Mouse (Mus musculus): Measurements from ENCODE around the gene Cnnm1. TPM values are rescaled to one million over a fixed set of nuclear protein-coding genes. Genes with fewer than 3 reads are reported as not detected.
"Not testable (repeated sequence)": the region's sequence is repeated elsewhere in the genome, so short reads cannot be mapped to it uniquely, and the experiment has no call there.

The Cnnm1 gene
- total RNA-seq, 2 experiments from 2014 or later: 39.3 to 40.4 TPM

- intact Hi-C loops (cut with DNase I): no loop called here
- DNase-seq (ENCODE audit: extremely low spot score in 1 of 2, low spot score in 2 of 2): no peak
Measured at GRCm38 (mm10) chr19:43463546-43464293, 23.5 kb downstream of the Cnnm1 start.

GRCm38 (mm10) chr19:43464294-43464687, 24.1 kb downstream of the Cnnm1 start:
- intact Hi-C loops (cut with DNase I): no loop called here
- no peak for DNase-seq (ENCODE audit: extremely low spot score in 1 of 2, low spot score in 2 of 2)

GRCm38 (mm10) chr19:43465076-43465475, 24.8 kb downstream of the Cnnm1 start:
- no peak for DNase-seq (ENCODE audit: extremely low spot score in 1 of 2, low spot score in 2 of 2)
- intact Hi-C loops (cut with DNase I): no loop called here

GRCm38 (mm10) chr19:43465601-43466255, 25.5 kb downstream of the Cnnm1 start:
- DNase-seq (ENCODE audit: extremely low spot score in 1 of 2, low spot score in 2 of 2): no peak
- intact Hi-C loops (cut with DNase I): no loop called here

- intact Hi-C loops (cut with DNase I): no loop called here
- DNase-seq (ENCODE audit: extremely low spot score in 1 of 2, low spot score in 2 of 2): no peak
Measured at GRCm38 (mm10) chr19:43467927-43468685, 27.9 kb downstream of the Cnnm1 start.

- DNase-seq (ENCODE audit: extremely low spot score in 1 of 2, low spot score in 2 of 2): no peak
Measured at GRCm38 (mm10) chr19:43469333-43469732, 29.1 kb downstream of the Cnnm1 start.

GRCm38 (mm10) chr19:43472331-43472730, 32.1 kb downstream of the Cnnm1 start:
- DNase-seq (ENCODE audit: extremely low spot score in 1 of 2, low spot score in 2 of 2): no peak
- intact Hi-C loops (cut with DNase I): no loop called here

More at GRCm38 (mm10) chr19:43469333-43469732, 29.1 kb downstream of the Cnnm1 start:
- intact Hi-C loops (cut with DNase I): no loop called here

- intact Hi-C loops (cut with DNase I): no loop called here
- no peak for DNase-seq (ENCODE audit: extremely low spot score in 1 of 2, low spot score in 2 of 2)
Measured at GRCm38 (mm10) chr19:43472781-43473180, 32.5 kb downstream of the Cnnm1 start.

- no peak for DNase-seq (ENCODE audit: extremely low spot score in 1 of 2, low spot score in 2 of 2)
- intact Hi-C loops (cut with DNase I): no loop called here
Measured at GRCm38 (mm10) chr19:43475642-43476041, 35.4 kb downstream of the Cnnm1 start.

GRCm38 (mm10) chr19:43476063-43476462, 35.8 kb downstream of the Cnnm1 start:
- no peak for DNase-seq (ENCODE audit: extremely low spot score in 1 of 2, low spot score in 2 of 2)
- intact Hi-C loops (cut with DNase I): no loop called here

- DNase-seq (ENCODE audit: extremely low spot score in 1 of 2, low spot score in 2 of 2): no peak
- intact Hi-C loops (cut with DNase I): no loop called here
Measured at GRCm38 (mm10) chr19:43477436-43477835, 37.2 kb downstream of the Cnnm1 start.

GRCm38 (mm10) chr19:43478891-43479290, 38.7 kb downstream of the Cnnm1 start:
- intact Hi-C loops (cut with DNase I): no loop called here
- DNase-seq (ENCODE audit: extremely low spot score in 1 of 2, low spot score in 2 of 2): peak; percentile 63 to 73

- intact Hi-C loops (cut with DNase I): no loop called here
- DNase-seq (ENCODE audit: extremely low spot score in 1 of 2, low spot score in 2 of 2): no peak
Measured at GRCm38 (mm10) chr19:43479431-43479830, 39.2 kb downstream of the Cnnm1 start.

GRCm38 (mm10) chr19:43480512-43480911, 40.3 kb downstream of the Cnnm1 start:
- DNase-seq (ENCODE audit: extremely low spot score in 1 of 2, low spot score in 2 of 2): no peak
- intact Hi-C loops (cut with DNase I): loop anchor here (10.0 kb wide), 1 partner anchor 686 kb away; no protein-coding TSS in a partner anchor

GRCm38 (mm10) chr19:43487429-43487828, 47.2 kb downstream of the Cnnm1 start:
- intact Hi-C loops (cut with DNase I): loop anchor here (10.0 kb wide), 1 partner anchor 693 kb away; no protein-coding TSS in a partner anchor
- DNase-seq (ENCODE audit: extremely low spot score in 1 of 2, low spot score in 2 of 2): no peak

- intact Hi-C loops (cut with DNase I); DNase-seq (ENCODE audit: extremely low spot score in 1 of 2, low spot score in 2 of 2): not testable (repeated sequence)
Measured at GRCm38 (mm10) chr19:43493316-43493715, 53.1 kb downstream of the Cnnm1 start.

GRCm38 (mm10) chr19:43493878-43494277, 53.6 kb downstream of the Cnnm1 start:
- no peak for DNase-seq (ENCODE audit: extremely low spot score in 1 of 2, low spot score in 2 of 2)
- intact Hi-C loops (cut with DNase I): no loop called here

GRCm38 (mm10) chr19:43494914-43495313, 54.7 kb downstream of the Cnnm1 start:
- no peak for DNase-seq (ENCODE audit: extremely low spot score in 1 of 2, low spot score in 2 of 2)
- intact Hi-C loops (cut with DNase I): no loop called here

- intact Hi-C loops (cut with DNase I): no loop called here
- DNase-seq (ENCODE audit: extremely low spot score in 1 of 2, low spot score in 2 of 2): peak in 1 of 2 experiments; percentile 46
Measured at GRCm38 (mm10) chr19:43495846-43496245, 55.6 kb downstream of the Cnnm1 start.
